Mouse (Mus musculus) brain, embryonic 14.5 days (tissue): Measurements from ENCODE around the gene Syne1.

ENCODE experiments used
- CTCF ChIP-seq: fragments of 200-500 bp; IDR thresholded peaks from 2 replicates; pipeline ENCODE4 v1.5.1; 2012; ENCODE audit warnings: inconsistent platforms, mild to moderate bottlenecking, moderate library complexity, borderline replicate concordance; ENCODE audit not compliant: insufficient read depth, insufficient read length; ENCODE audit errors: extremely low read depth
- POLR2A ChIP-seq: fragments of 200-500 bp; IDR thresholded peaks from 2 replicates; pipeline ENCODE4 v1.6.1; 2012; ENCODE audit warnings: mild to moderate bottlenecking, inconsistent platforms, borderline replicate concordance; ENCODE audit not compliant: poor library complexity, insufficient read depth, insufficient read length, severe bottlenecking; ENCODE audit errors: extremely low read depth

DNA sequence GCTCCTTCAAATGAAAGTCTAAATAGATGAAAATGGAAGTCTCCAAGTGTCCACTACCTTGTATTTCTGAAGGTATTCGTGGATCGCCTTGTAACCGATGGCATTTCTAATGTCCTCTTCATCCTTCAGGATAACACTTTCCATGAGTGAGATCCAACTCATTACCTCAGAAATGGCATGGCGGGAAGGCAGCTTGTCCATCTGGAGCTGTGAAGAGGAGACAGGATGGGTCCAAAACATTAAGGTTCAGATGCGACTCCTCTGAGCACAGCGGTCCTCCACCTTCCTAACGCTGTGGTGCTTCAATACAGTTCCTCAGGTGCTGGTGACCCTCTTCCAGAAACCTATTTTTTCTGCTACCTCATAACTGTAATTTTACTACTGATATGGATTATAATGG lies 426.5 kb downstream of the Syne1 start:
- TF ChIP-seq POLR2A (no peak), CTCF (no peak)
